In genomic region chr8:88627265-88627991, GRCm38 (mm10) we compare ENCODE assay signal across 8 mouse cellular contexts. TPM values are rescaled to one million over a fixed set of nuclear protein-coding genes. Genes with fewer than 3 reads are reported as not detected.
A peak's percentile ranks its signal among the peaks of the same experiment; 100 is the strongest.
DNase-seq lines count a peak whose midpoint lies in the region; ATAC-seq lines count a peak whose summit lies in the region.

No protein-coding gene starts in this region.

- intact Hi-C loops in left cerebral cortex, postnatal 14 days (cut with DNase I), result loop anchor here (2.0 to 5.0 kb wide), 2 partner anchors 73 to 125 kb away; no protein-coding TSS in a partner anchor

- peak overlapping the region; percentile 66 for H3K9ac ChIP-seq in intestine, embryonic 15.5 days

- DNase-seq in adrenal gland, postnatal 36 days, result peak; percentile 87 to 90
- DNase-seq in embryo, embryonic 11 days, result peak; percentile 96
- peak; percentile 84 for DNase-seq in gastrocnemius, postnatal 25 days
- DNase-seq in left cerebral cortex, postnatal 14 days (ENCODE audit: low spot score in 2 of 2), result peak; percentile 84 to 86
- peak; percentile 76 for DNase-seq in midbrain, embryonic 10.5 days (ENCODE audit: low spot score)
- DNase-seq in skeletal muscle tissue, adult 2 months (ENCODE audit: low read depth, low spot score), result peak; percentile 61
- DNase-seq in B cell, adult 2 months, result no peak

- WGBS in intestine, embryonic 15.5 days, result under 1% methylated on average over 104 of the region's 105 CpGs
- WGBS in midbrain, embryonic 10.5 days, result under 1% methylated on average over 105 of the region's 105 CpGs

- H3K4me1 ChIP-seq in intestine, embryonic 15.5 days (replicated peaks), result peaks cover 9% of the 10 kb centered on the region; the same call in 1 of the 2 replicates
- peaks cover 16% of the 10 kb centered on the region for H3K4me1 ChIP-seq in midbrain, embryonic 10.5 days

- peak; percentile 89 for ATAC-seq in intestine, embryonic 15.5 days

- no peak overlapping the region for H3K27ac ChIP-seq in intestine, embryonic 15.5 days
- H3K27ac ChIP-seq in midbrain, embryonic 10.5 days (replicated peaks), result peak overlapping the region; percentile 88

- H3K9me3 ChIP-seq in intestine, embryonic 15.5 days, result no peaks in the 10 kb centered on the region
- H3K9me3 ChIP-seq in midbrain, embryonic 10.5 days (replicated peaks), result no peaks in the 10 kb centered on the region

- H3K4me2 ChIP-seq in intestine, embryonic 15.5 days (replicated peaks), result peak overlapping the region; percentile 96

- H3K27me3 ChIP-seq in intestine, embryonic 15.5 days (replicated peaks), result peaks cover 18% of the 10 kb centered on the region
- peaks cover 68% of the 10 kb centered on the region for H3K27me3 ChIP-seq in midbrain, embryonic 10.5 days (ENCODE audit: low read depth, poor library complexity, severe bottlenecking)

- H3K4me3 ChIP-seq in intestine, embryonic 15.5 days (replicated peaks), result peak overlapping the region; percentile 51
- H3K4me3 ChIP-seq in midbrain, embryonic 10.5 days, result peak overlapping the region; percentile 70

- H3K36me3 ChIP-seq in intestine, embryonic 15.5 days, result no peaks in the 10 kb centered on the region
- H3K36me3 ChIP-seq in midbrain, embryonic 10.5 days, result no peaks in the 10 kb centered on the region

RNA-seq across cellular contexts. Expression of gene Snx20, which starts 8.5 kb away (rescaled TPM):
- 1 to 10 TPM; 1.4 to 2.6 TPM for total RNA-seq in adrenal gland, postnatal 36 days (2021)
- under 1 TPM; 0.18 to 0.38 TPM for total RNA-seq in gastrocnemius, postnatal 25 days (2021)
- 5.1 and 5.6 TPM in 2 replicates for polyA plus RNA-seq in intestine, embryonic 15.5 days (2015; fragmentation: Nextera tagmentation; extraction: Ambion mirVana)
- total RNA-seq in left cerebral cortex, postnatal 14 days (2021), result 1 to 10 TPM; 1.8 to 2.0 TPM
- polyA plus RNA-seq in midbrain, embryonic 10.5 days (2016; fragmentation: Nextera tagmentation; extraction: Ambion mirVana), result 1.2 and 1.3 TPM in 2 replicates

RNA-seq across cellular contexts. Expression of gene Nod2, which starts 19.7 kb away (rescaled TPM):
- 1 to 10 TPM in 1 of 2 experiments, under 1 TPM in 1; 0.79 to 1.1 TPM for total RNA-seq in adrenal gland, postnatal 36 days (2021)
- under 1 TPM; 0.28 to 0.54 TPM for total RNA-seq in gastrocnemius, postnatal 25 days (2021)
- polyA plus RNA-seq in intestine, embryonic 15.5 days (2015; fragmentation: Nextera tagmentation; extraction: Ambion mirVana), result 0.15 and 0.19 TPM in 2 replicates
- under 1 TPM; 0.51 to 0.53 TPM for total RNA-seq in left cerebral cortex, postnatal 14 days (2021)
- polyA plus RNA-seq in midbrain, embryonic 10.5 days (2016; fragmentation: Nextera tagmentation; extraction: Ambion mirVana), result 0.10 TPM in 2 replicates

Comparison
In these comparisons a context has a peak if more than half of its experiments do, and no peak if none do; other contexts are left out.
1. DNase-seq: peak in adrenal gland, postnatal 36 days (2 of 2), embryo, embryonic 11 days (single experiment), gastrocnemius, postnatal 25 days (single experiment), left cerebral cortex, postnatal 14 days (2 of 2), midbrain, embryonic 10.5 days (single experiment) and skeletal muscle tissue, adult 2 months (single experiment); none in B cell, adult 2 months (0 of 2).